Mouse (Mus musculus) cortical plate, adult 2 months (tissue): Measurements from ENCODE around the gene Per3.

Experiments
- CTCF ChIP-seq: fragments of 200-500 bp; IDR thresholded peaks from 2 replicates; pipeline ENCODE4 v1.5.1; 2011; ENCODE audit warnings: mild to moderate bottlenecking, control low read depth, low read length; ENCODE audit not compliant: insufficient read depth; ENCODE audit errors: extremely low read depth
- POLR2A ChIP-seq: fragments of 200-500 bp; IDR thresholded peaks from 2 replicates; pipeline ENCODE4 v1.6.1; 2011; ENCODE audit warnings: mild to moderate bottlenecking, low read length, control low read depth; ENCODE audit not compliant: insufficient read depth; ENCODE audit errors: extremely low read depth

- TF ChIP-seq CTCF (no peak), POLR2A (no peak)
Observed at GRCm38 (mm10) chr4:150956369-150957105, 87.9 kb downstream of the Per3 start.
